Mouse (Mus musculus) liver, postnatal 0 days (tissue): Measurements from ENCODE around the gene Doc2g. TPM values are rescaled to one million over a fixed set of nuclear protein-coding genes. Genes with fewer than 3 reads are reported as not detected.
"Not testable (repeated sequence)": the region's sequence is repeated elsewhere in the genome, so short reads cannot be mapped to it uniquely, and the experiment has no call there.

Experiments used
- ATAC-seq: fragments of 200-750 bp; cut with Nextera tagmentation; 2 replicates; pipeline ENCODE4 v1.8.0; 2017; ENCODE audit warnings: mild to moderate bottlenecking, moderate library complexity
- DNase-seq: peaks from one replicate; pipeline ENCODE4 v3.0.0-alpha.2; 2016
- H3K27ac ChIP-seq: fragments of 300-500 bp; sonication (generic); 2 replicates; pipeline ENCODE4 v1.5.1; 2014; ENCODE audit warnings: antibody characterized with exemption, moderate library complexity, mild to moderate bottlenecking, low read depth
- H3K27me3 ChIP-seq: fragments of 300-500 bp; sonication (generic); 2 replicates; pipeline ENCODE4 v1.6.1; 2014; ENCODE audit warnings: low read length, control low read depth, mixed read lengths; ENCODE audit not compliant: insufficient read depth
- H3K36me3 ChIP-seq: fragments of 300-500 bp; sonication (generic); replicated peaks from 2 replicates; pipeline ENCODE4 v1.6.1; 2014; ENCODE audit warnings: mild to moderate bottlenecking, control low read depth, low read length, moderate library complexity, mixed read lengths; ENCODE audit not compliant: insufficient read depth
- H3K4me1 ChIP-seq: fragments of 300-500 bp; sonication (generic); 2 replicates; pipeline ENCODE4 v1.6.1; 2014; ENCODE audit warnings: antibody characterized with exemption, mild to moderate bottlenecking, control low read depth; ENCODE audit not compliant: insufficient read depth
- H3K4me2 ChIP-seq: fragments of 300-500 bp; sonication (generic); 2 replicates; pipeline ENCODE4 v1.6.1; 2014; ENCODE audit warnings: low read depth, mild to moderate bottlenecking, low read length, moderate library complexity, mixed read lengths
- H3K4me3 ChIP-seq: fragments of 300-500 bp; sonication (generic); 2 replicates; pipeline ENCODE4 v1.5.1; 2014; ENCODE audit warnings: low read depth, low read length
- H3K9ac ChIP-seq: fragments of 300-500 bp; sonication (generic); replicated peaks from 2 replicates; pipeline ENCODE4 v1.6.1; 2014; ENCODE audit warnings: mild to moderate bottlenecking, moderate library complexity
- H3K9me3 ChIP-seq: fragments of 300-500 bp; sonication (generic); 2 replicates; pipeline ENCODE4 v1.6.1; 2016; ENCODE audit warnings: mild to moderate bottlenecking, control low read depth, low read length, mixed read lengths
- CTCF ChIP-seq: sonication (generic); IDR thresholded peaks from 2 replicates; pipeline ENCODE4 v1.5.1; 2016; ENCODE audit warnings: antibody characterized with exemption, low read depth
- EP300 ChIP-seq: IDR thresholded peaks from 2 replicates; pipeline ENCODE4 v1.6.1; 2016; ENCODE audit warnings: antibody characterized with exemption, low read depth, mild to moderate bottlenecking
- WGBS: fragments of 180-500 bp; shearing (Covaris S2); extraction: QIAGEN DNeasy Blood & Tissue Kit; methylation state at CpG from one replicate; pipeline ENCODE4 v1.1.7; 2014; ENCODE audit not compliant: insufficient replicate concordance; 5-methylcytosine and 5-hydroxymethylcytosine counted together
- polyA plus RNA-seq: library from polyadenylated mRNA; unstranded; fragments of >200 nt; fragmentation: Nextera tagmentation; extraction: Ambion mirVana; gene quantifications from 2 replicates; pipeline ENCODE4 v1.2.1, GENCODE M21; 2015

Gene Doc2g
- polyA plus RNA-seq, 1 experiment from 2014 or later: 0.74 TPM

DNA sequence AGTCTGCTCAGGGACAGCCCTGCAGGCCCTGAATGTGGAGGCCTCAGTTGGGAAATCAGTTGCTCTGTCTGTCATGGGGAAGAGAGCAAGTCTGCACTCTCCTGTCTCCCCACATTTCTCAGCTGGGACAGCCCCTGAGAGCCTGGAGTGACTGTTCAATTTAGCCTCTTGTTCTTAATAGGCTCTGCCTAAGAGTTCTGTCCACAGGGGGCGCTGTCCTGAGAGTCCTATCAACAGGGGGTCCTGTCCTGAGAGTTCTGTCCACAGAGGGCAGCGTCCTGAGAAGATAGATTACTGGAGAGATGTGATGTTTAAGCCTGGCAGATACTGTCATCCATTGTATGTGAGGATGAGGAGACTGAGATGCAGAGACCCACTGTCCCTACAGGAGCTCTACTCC lies 40.6 kb upstream of the Doc2g start:
- H3K36me3 ChIP-seq: no peaks in the 10 kb centered on the region
- no peak overlapping the region for H3K4me2 ChIP-seq
- no peak overlapping the region for H3K27ac ChIP-seq
- H3K9me3 ChIP-seq: no peaks in the 10 kb centered on the region
- ATAC-seq: no peak
- no peaks in the 10 kb centered on the region for H3K4me1 ChIP-seq
- H3K9ac ChIP-seq: no peak overlapping the region
- 13% methylated on average over 2 of the region's 2 CpGs for WGBS
- TF ChIP-seq EP300 (no peak), CTCF (peak; percentile 45)
- DNase-seq: no peak
- no peaks in the 10 kb centered on the region for H3K27me3 ChIP-seq
- no peak overlapping the region for H3K4me3 ChIP-seq

DNA sequence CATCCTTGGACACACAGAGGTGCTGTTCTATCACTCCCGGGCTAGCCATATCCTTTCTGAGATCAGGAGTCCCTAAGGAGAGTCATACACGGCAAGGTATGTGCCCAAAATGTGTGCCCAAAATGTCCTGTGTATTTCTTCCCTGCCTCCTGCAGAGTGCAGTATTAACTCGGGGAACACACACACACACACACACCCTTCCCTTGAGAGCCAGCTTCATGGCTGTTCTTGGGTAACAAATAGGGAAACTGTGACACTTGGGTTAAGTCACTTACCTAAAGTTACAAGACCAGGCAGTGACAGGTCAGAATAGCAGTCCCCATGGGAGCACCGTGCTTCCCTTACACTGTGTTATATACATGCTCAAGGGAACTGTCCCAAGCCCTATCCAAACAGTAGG lies 39.1 kb upstream of the Doc2g start:
- H3K27ac ChIP-seq: no peak overlapping the region
- no peak overlapping the region for H3K4me3 ChIP-seq
- H3K4me2 ChIP-seq: no peak overlapping the region
- H3K27me3 ChIP-seq: no peaks in the 10 kb centered on the region
- WGBS: 59% methylated on average over 4 of the region's 4 CpGs
- TF ChIP-seq EP300 (no peak), CTCF (peak; percentile 42)
- H3K4me1 ChIP-seq: no peaks in the 10 kb centered on the region
- 0 out of 2 replicates have a peak, but pooled peaks have one; percentile 10 for ATAC-seq
- H3K9ac ChIP-seq: no peak overlapping the region
- no peaks in the 10 kb centered on the region for H3K36me3 ChIP-seq
- no peak for DNase-seq
- H3K9me3 ChIP-seq: no peaks in the 10 kb centered on the region

DNA sequence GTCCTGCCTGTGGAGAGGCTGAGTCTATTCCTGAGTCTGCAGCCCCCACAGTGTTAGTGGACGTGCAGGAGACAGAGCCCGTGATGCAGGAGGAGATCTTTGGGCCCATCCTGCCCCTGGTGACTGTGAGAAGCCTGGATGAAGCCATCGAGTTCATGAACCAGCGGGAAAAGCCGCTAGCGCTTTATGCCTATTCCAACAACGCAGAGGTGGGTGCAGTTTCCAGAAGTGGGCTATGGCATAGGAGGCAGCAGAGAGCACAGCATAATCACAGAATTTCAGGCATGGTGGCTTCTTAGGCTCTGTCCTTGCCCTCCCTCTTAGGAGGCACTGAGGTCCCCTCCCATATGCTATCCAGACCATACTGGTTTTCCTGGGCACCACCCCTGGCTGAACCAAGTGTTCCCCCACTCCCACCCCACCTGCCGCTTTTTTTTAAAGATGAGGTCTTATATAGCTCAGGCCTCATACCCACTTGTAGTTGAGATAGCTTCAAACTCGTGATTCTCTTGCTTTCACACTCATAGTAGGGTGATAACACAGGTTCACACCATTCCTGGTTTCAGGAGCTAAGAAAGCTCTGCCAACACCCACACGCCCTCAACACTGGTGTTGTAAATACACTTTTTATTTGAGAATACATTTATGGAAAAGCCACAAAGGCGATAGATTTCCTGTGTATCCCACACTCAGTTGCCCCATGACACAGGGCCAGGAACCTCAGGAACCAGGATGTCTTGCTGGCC lies 36.6 kb upstream of the Doc2g start:
- no peak for DNase-seq
- Histone ChIP-seq H3K9ac (no peak overlapping the region), H3K36me3 (no peaks in the 10 kb centered on the region), H3K27me3 (no peaks in the 10 kb centered on the region), H3K4me3 (no peak overlapping the region), H3K9me3 (no peaks in the 10 kb centered on the region), H3K4me2 (no peak overlapping the region), H3K4me1 (no peaks in the 10 kb centered on the region), H3K27ac (no peak overlapping the region)
- 74% methylated on average over 11 of the region's 11 CpGs for WGBS
- no peak for ATAC-seq
- TF ChIP-seq CTCF (peak; percentile 30), EP300 (no peak)

GRCm38 (mm10) chr19:3967258-3967657 lies 35.9 kb upstream of the Doc2g start:
- H3K27me3 ChIP-seq: no peaks in the 10 kb centered on the region
- no peak overlapping the region for H3K4me2 ChIP-seq
- no peak for DNase-seq
- no peak overlapping the region for H3K4me3 ChIP-seq
- no peaks in the 10 kb centered on the region for H3K4me1 ChIP-seq
- no peaks in the 10 kb centered on the region for H3K9me3 ChIP-seq
- H3K27ac ChIP-seq: no peak overlapping the region
- H3K9ac ChIP-seq: no peak overlapping the region
- H3K36me3 ChIP-seq: no peaks in the 10 kb centered on the region
- TF ChIP-seq CTCF (no peak), EP300 (no peak)
- ATAC-seq: no peak
- 49% methylated on average over 3 of the region's 3 CpGs for WGBS

- no peak within 1 kb of the TSS for H3K4me2 ChIP-seq
- no peak within 1 kb of the TSS for H3K27ac ChIP-seq
- H3K4me1 ChIP-seq: no peaks in the 10 kb centered on the region
- ATAC-seq: peak; percentile 60; the same call in 1 of the 2 replicates
- TF ChIP-seq EP300 (no peak), CTCF (no peak)
- WGBS: 47% methylated on average over 9 of the region's 9 CpGs
- H3K4me3 ChIP-seq: no peak within 1 kb of the TSS
- no peak for DNase-seq
- no peaks in the 10 kb centered on the region for H3K36me3 ChIP-seq
- no peaks in the 10 kb centered on the region for H3K9me3 ChIP-seq
- no peak within 1 kb of the TSS for H3K9ac ChIP-seq
- H3K27me3 ChIP-seq: no peaks in the 10 kb centered on the region
Measured at GRCm38 (mm10) chr19:3972229-3972628, 30.9 kb upstream of the Doc2g start, which contains the start of gene Aldh3b2. Gene Aldh3b2, plus strand, starts transcription at chr19:3972328.

DNA sequence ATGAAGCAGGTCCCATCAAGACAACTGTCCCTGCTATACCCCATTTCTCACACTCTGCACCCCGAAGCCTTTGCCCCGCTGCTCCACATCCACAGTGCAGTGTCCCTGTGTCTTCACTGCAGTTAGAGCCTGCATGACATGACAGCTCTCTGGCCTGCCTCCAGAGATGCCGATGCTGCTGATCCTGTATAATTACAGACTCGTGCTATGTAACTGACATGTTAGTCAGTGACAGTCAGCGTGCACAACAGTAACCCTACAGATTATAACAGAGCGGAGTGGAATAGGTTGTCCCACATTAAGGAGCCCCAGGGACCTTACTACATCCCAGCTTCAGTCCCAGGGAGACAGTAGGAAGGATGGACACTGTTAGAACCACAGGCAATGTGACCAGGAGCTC lies 28.5 kb upstream of the Doc2g start:
- H3K4me1 ChIP-seq, H3K9ac ChIP-seq, H3K27me3 ChIP-seq, H3K36me3 ChIP-seq, H3K4me3 ChIP-seq, H3K4me2 ChIP-seq, H3K9me3 ChIP-seq, ATAC-seq, DNase-seq, H3K27ac ChIP-seq: not testable (repeated sequence)
- WGBS: 80% methylated on average over 6 of the region's 6 CpGs
